In genomic region chr9:60124102-60124501, GRCm38 (mm10) we compare ENCODE assay signal across 13 mouse cellular contexts.
"Had no signal": no experiment of that assay in that cellular context is flagged by ENCODE, and none has a peak within 500 bp of the region (broad histone marks: within the 10 kb centered on the region; RNA-seq: fewer than 3 reads in every experiment).

No protein-coding gene starts in this region.

- H3K36me3 ChIP-seq: intestine, embryonic 15.5 days; limb, embryonic 13.5 days; stomach, embryonic 15.5 days had no signal

- H3K9ac ChIP-seq: intestine, embryonic 15.5 days; limb, embryonic 13.5 days; liver, embryonic 14.5 days; stomach, embryonic 15.5 days had no signal

- H3K4me2 ChIP-seq: intestine, embryonic 15.5 days; limb, embryonic 13.5 days; stomach, embryonic 15.5 days had no signal

- H3K4me3 ChIP-seq: intestine, embryonic 15.5 days; layer of hippocampus, adult 2 months; limb, embryonic 13.5 days; stomach, embryonic 15.5 days had no signal

- H3K27ac ChIP-seq: intestine, embryonic 15.5 days; layer of hippocampus, adult 2 months; limb, embryonic 13.5 days; liver, embryonic 14.5 days; stomach, embryonic 15.5 days had no signal

- H3K27me3 ChIP-seq: intestine, embryonic 15.5 days; stomach, embryonic 15.5 days had no signal

- H3K9me3 ChIP-seq: intestine, embryonic 15.5 days; limb, embryonic 13.5 days; stomach, embryonic 15.5 days had no signal

- DNase-seq: kidney, adult 18-20 months; kidney, postnatal 10 days; kidney, postnatal 4 days; left cerebral cortex, postnatal 4 days; lung, adult 18-20 months; right cerebral cortex, postnatal 14 days; thymus, adult 2 months; thymus, postnatal 25 days had no signal

- ATAC-seq: intestine, embryonic 15.5 days had no signal
